Mouse (Mus musculus) right cerebral cortex, adult 18-20 months (tissue): ENCODE measurements at regions not wholly inside any gene's neighbourhood (a gene's known extent, or its start where the extent isn't known, plus 50 kb on each side); places are given as distances from the start of the nearest gene placed in this dataset.

ENCODE experiments used
- DNase-seq: peaks from one replicate; pipeline ENCODE4 v3.0.0; 2022; ENCODE audit warnings: mixed read lengths

- DNase-seq: no peak
Measured at GRCm38 (mm10) chr7:70972023-70972400, 379.3 kb downstream of the Gm10295 start.

GRCm38 (mm10) chr7:70971323-70972022 lies 379.8 kb downstream of the Gm10295 start:
- no peak for DNase-seq

GRCm38 (mm10) chr7:70952318-70952959 lies 398.8 kb downstream of the Gm10295 start:
- no peak for DNase-seq

- DNase-seq: no peak
Measured at GRCm38 (mm10) chr7:70948281-70948680, 403.0 kb downstream of the Gm10295 start.

GRCm38 (mm10) chr7:70946260-70946659 lies 405.0 kb downstream of the Gm10295 start:
- no peak for DNase-seq

GRCm38 (mm10) chr7:70930911-70931310 lies 420.4 kb downstream of the Gm10295 start:
- DNase-seq: no peak

- DNase-seq: no peak
Measured at GRCm38 (mm10) chr7:70929935-70930334, 421.4 kb downstream of the Gm10295 start.

- no peak for DNase-seq
Measured at GRCm38 (mm10) chr7:70928001-70928400, 423.3 kb downstream of the Gm10295 start.

GRCm38 (mm10) chr7:70917016-70917415 lies 434.3 kb downstream of the Gm10295 start:
- DNase-seq: no peak

GRCm38 (mm10) chr7:70908921-70909320 lies 442.4 kb downstream of the Gm10295 start:
- DNase-seq: no peak

- DNase-seq: no peak
Measured at GRCm38 (mm10) chr7:70891700-70892099, 459.6 kb downstream of the Gm10295 start.

- no peak for DNase-seq
Measured at GRCm38 (mm10) chr7:70880496-70880895, 470.8 kb downstream of the Gm10295 start.

- no peak for DNase-seq
Measured at GRCm38 (mm10) chr7:70874393-70874792, 476.9 kb downstream of the Gm10295 start.

- no peak for DNase-seq
Measured at GRCm38 (mm10) chr7:70870841-70871534, 480.3 kb downstream of the Gm10295 start.

- no peak for DNase-seq
Measured at GRCm38 (mm10) chr7:70869125-70869524, 482.2 kb downstream of the Gm10295 start.

GRCm38 (mm10) chr7:70859957-70860356 lies 491.3 kb downstream of the Gm10295 start:
- DNase-seq: no peak

GRCm38 (mm10) chr7:70850726-70851125 lies 484.2 kb upstream of the Nr2f2 start:
- no peak for DNase-seq

GRCm38 (mm10) chr7:70848016-70848776 lies 481.7 kb upstream of the Nr2f2 start:
- no peak for DNase-seq

GRCm38 (mm10) chr7:70847450-70847993 lies 481.0 kb upstream of the Nr2f2 start:
- no peak for DNase-seq

- DNase-seq: no peak
Measured at GRCm38 (mm10) chr7:70846076-70846475, 479.5 kb upstream of the Nr2f2 start.

GRCm38 (mm10) chr7:70840142-70840541 lies 473.6 kb upstream of the Nr2f2 start:
- DNase-seq: no peak

- no peak for DNase-seq
Measured at GRCm38 (mm10) chr7:70839190-70839589, 472.7 kb upstream of the Nr2f2 start.
